Comparison of ENCODE assay signal across 9 mouse cellular contexts in genomic region chr5:23410040-23410717, GRCm38 (mm10). TPM values are rescaled to one million over a fixed set of nuclear protein-coding genes. Genes with fewer than 3 reads are reported as not detected.
DNase-seq lines count a peak whose midpoint lies in the region; ATAC-seq and TF ChIP-seq lines count a peak whose summit lies in the region.
"Had no signal": no experiment of that assay in that cellular context is flagged by ENCODE, and none has a peak within 500 bp of the region (broad histone marks: within the 10 kb centered on the region; RNA-seq: fewer than 3 reads in every experiment).

No protein-coding gene starts in this region.

- no peak overlapping the region for H3K9ac ChIP-seq in lung, embryonic 14.5 days
- no peak overlapping the region for H3K9ac ChIP-seq in embryonic facial prominence, embryonic 15.5 days

- H3K27ac ChIP-seq in lung, embryonic 14.5 days (ENCODE audit: low read depth) = 0 out of 2 replicates have a peak overlapping the region, but pooled peaks have one; percentile 33
- peak overlapping the region; percentile 44; the same call in 1 of the 2 replicates for H3K27ac ChIP-seq in embryonic facial prominence, embryonic 15.5 days (replicated peaks)

- intact Hi-C loops in left cerebral cortex, postnatal 25 days (cut with DNase I) = no loop called here
- intact Hi-C loops in left cerebral cortex, postnatal 4 days (cut with DNase I) = no loop called here

- no peaks in the 10 kb centered on the region for H3K4me1 ChIP-seq in lung, embryonic 14.5 days (ENCODE audit: insufficient read depth)
- H3K4me1 ChIP-seq in embryonic facial prominence, embryonic 15.5 days = peaks cover 53% of the 10 kb centered on the region

- 0 out of 2 replicates have a peak, but pooled peaks have one; percentile 27 for ATAC-seq in lung, embryonic 14.5 days (ENCODE audit: insufficient read depth)
- no peak for ATAC-seq in embryonic facial prominence, embryonic 15.5 days (ENCODE audit: insufficient number of reproducible peaks, low FRiP score, low TSS enrichment, low read depth)
- no peak for ATAC-seq in erythroblast, adult 5-6 weeks (replicated peaks; ENCODE audit: low FRiP score, poor library complexity, severe bottlenecking)

- H3K4me2 ChIP-seq in lung, embryonic 14.5 days = no peak overlapping the region
- H3K4me2 ChIP-seq in embryonic facial prominence, embryonic 15.5 days (replicated peaks) = no peak overlapping the region
- H3K4me2 ChIP-seq: midbrain, embryonic 11.5 days had no signal

- no peak for TF ChIP-seq CTCF in lung, embryonic 14.5 days (IDR thresholded peaks at IDR 0.05; ENCODE audit: low read depth)

- H3K9me3 ChIP-seq in lung, embryonic 14.5 days (ENCODE audit: low read depth, low read length) = no peaks in the 10 kb centered on the region
- no peaks in the 10 kb centered on the region for H3K9me3 ChIP-seq in embryonic facial prominence, embryonic 15.5 days (replicated peaks)

- 53% methylated on average over 9 of the region's 9 CpGs for WGBS in lung, embryonic 14.5 days
- WGBS in embryonic facial prominence, embryonic 15.5 days = 41% methylated on average over 9 of the region's 9 CpGs

- H3K36me3 ChIP-seq in lung, embryonic 14.5 days (ENCODE audit: insufficient read depth) = peaks cover 37% of the 10 kb centered on the region
- H3K36me3 ChIP-seq in embryonic facial prominence, embryonic 15.5 days = 0 out of 2 replicates have a peak, but pooled peaks cover 7% of the 10 kb centered on the region

- no peak for DNase-seq in lung, embryonic 14.5 days
- no peak for DNase-seq in lung, adult 18-20 months
- DNase-seq in kidney, adult 18-20 months = peak; percentile 59
- DNase-seq in skeletal muscle tissue, adult 2 months (ENCODE audit: low read depth, low spot score) = peak; percentile 79
- no peak for DNase-seq in left cerebral cortex, postnatal 25 days (ENCODE audit: low spot score in 2 of 2)
- no peak for DNase-seq in left cerebral cortex, postnatal 4 days

- H3K27me3 ChIP-seq in lung, embryonic 14.5 days (ENCODE audit: insufficient read depth, low read length) = no peaks in the 10 kb centered on the region
- H3K27me3 ChIP-seq in embryonic facial prominence, embryonic 15.5 days = no peaks in the 10 kb centered on the region

- H3K4me3 ChIP-seq in lung, embryonic 14.5 days (ENCODE audit: low read depth, low read length) = no peak overlapping the region
- no peak overlapping the region for H3K4me3 ChIP-seq in embryonic facial prominence, embryonic 15.5 days (replicated peaks)

RNA-seq across cellular contexts. Expression of gene Kmt2e, which starts 24.1 kb away (rescaled TPM):
- 72.8 and 83.2 TPM in 2 replicates for polyA plus RNA-seq in lung, embryonic 14.5 days (2014; fragmentation: Nextera tagmentation; extraction: Ambion mirVana)
- 105 and 109 TPM in 2 replicates for polyA plus RNA-seq in embryonic facial prominence, embryonic 15.5 days (2015; fragmentation: Nextera tagmentation; extraction: Ambion mirVana)
- total RNA-seq in left cerebral cortex, postnatal 25 days (2021) = 10 to 100 TPM; 87.4 to 98.5 TPM
- 100 to 1,000 TPM; 150 to 156 TPM for total RNA-seq in left cerebral cortex, postnatal 4 days (2021)
- 54.5 and 85.1 TPM in 2 replicates for total RNA-seq in erythroblast, adult 5-6 weeks (2015; ENCODE audit: low replicate concordance)
- 70.8 and 88.7 TPM in 2 replicates for total RNA-seq in erythroblast, adult 5-6 weeks (2017; ENCODE audit: low replicate concordance)

Comparison
In these comparisons a context has a peak if more than half of its experiments do, and no peak if none do; other contexts are left out.
1. DNase-seq: peak in kidney, adult 18-20 months (single experiment) and skeletal muscle tissue, adult 2 months (single experiment); none in lung, embryonic 14.5 days (single experiment), lung, adult 18-20 months (0 of 2), left cerebral cortex, postnatal 25 days (0 of 2) and left cerebral cortex, postnatal 4 days (single experiment).